Mouse (Mus musculus) urinary bladder, postnatal 10 days (tissue): ENCODE measurements around the gene Spint2.

Experiments
- DNase-seq: peaks from one replicate; pipeline ENCODE4 v3.0.0; 2022; ENCODE audit warnings: low spot score

Gene Spint2

DNA sequence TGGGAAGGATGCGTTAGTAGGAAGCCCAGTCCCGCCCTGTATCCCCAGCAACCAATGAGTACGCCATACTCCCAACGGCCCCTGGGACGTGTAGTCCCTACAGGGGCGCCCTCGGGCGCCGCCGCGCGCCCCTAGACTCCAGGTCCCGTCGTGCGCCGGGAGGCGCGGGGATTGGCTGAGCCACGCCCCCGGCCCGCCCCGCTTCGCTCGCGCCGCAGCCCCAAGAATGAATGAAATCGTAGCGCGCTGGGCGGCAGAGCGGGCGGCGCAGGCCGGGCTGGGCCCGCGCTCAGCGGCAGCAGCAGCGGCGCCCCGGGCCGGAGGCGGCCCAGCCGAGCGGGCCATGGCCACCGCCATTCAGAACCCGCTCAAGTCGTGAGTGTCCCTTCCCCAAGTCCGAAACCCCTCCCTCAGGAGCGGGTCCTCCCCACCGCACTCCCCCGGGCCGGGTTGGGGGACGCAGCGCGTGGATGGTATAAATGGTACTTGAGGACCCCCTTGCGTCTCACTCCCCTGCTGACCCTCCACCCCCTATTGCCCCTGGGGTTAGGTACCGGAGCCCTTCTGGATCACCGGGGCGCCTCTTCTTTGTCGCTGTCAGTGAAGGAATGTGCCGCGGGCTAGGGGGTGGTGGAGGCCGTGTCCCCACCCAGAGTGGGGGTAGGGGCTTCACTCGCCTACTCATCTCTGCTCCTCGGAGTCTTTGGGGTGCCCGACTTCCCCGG lies 22.2 kb upstream of the Spint2 start, which contains the start of gene Dpf1:
TSS of gene Dpf1 (plus strand) at position 214 of the 725 bp plus-strand sequence.
- no peak for DNase-seq

DNA sequence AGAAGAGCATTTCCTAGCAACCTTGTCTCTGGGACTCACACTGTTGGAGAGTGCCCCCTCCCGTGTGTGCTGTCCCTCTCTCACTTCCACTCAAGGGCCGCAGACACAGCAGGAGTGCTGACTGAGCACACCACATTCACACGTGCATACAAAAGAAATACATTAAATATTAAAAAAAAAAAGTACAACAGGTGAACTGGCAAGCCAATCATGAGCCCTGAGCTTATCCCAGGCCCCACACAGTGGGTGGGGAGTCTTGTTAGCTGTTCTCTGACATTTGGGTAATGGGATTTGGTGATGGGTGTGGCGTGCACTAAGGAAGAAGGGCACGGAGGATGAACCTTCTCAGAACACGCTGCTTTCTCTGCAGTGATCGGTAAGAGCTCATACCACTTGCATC lies 20.9 kb upstream of the Spint2 start:
- DNase-seq, result no peak

GRCm38 (mm10) chr7:29301127-29301566 lies 19.4 kb upstream of the Spint2 start:
- no peak for DNase-seq

DNA sequence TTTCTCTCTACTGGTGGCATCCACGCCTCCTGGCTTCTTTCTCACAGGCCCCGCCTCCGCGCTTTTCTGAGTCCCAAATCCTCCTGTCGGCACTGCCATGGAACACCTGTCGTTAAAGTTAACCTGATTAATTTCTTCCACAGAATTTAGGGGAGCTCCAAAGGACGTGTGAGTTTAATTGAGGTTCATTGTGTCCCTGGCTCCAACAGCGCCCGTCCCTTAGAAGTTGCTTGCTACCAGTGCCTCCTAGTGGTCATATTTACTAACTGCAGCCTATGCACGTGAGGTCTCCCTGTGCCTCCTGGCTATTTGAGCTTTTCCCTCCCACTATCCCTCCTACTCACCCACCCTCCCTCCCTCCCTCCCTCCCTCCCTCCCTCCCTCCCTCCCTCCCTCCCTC lies 15.3 kb upstream of the Spint2 start:
- DNase-seq, result no peak

DNA sequence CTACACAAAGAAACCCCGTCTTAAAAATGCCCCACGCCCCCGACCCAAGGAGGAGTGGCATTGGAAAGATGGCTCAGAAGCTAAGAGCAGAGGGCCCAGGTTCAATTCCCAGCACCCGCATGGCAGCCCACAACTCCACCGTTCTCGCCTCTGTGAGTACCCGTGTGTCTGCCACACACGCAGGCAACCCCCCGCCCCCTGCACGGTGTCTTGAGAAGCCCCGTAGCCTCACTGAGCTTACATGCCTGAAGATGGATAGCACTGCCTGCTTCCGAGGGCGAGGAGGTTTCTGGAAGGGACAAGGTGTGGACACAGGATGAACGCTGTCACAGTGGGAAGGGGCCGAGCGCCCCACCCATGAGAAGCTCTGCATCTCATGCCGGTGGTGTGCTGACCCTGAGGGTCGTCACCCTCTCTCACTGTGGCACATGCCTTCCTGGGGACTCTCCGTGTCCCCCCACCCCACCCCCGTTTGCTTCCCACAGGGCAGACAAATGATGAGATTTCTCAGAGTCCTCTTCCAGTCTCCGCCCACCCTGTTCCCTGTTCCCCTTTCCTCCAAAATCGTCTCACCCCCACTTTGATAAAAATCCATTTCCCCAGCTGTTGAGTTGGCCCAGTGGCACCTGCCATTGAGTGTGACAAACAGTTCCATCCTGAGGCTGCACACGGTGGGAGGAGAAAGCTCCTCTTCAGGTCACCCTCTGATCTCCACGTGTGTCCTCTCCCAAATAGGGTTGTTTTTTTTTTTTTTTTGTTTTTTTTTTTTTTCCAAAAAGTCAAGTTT lies 14.3 kb upstream of the Spint2 start:
- no peak for DNase-seq

DNA sequence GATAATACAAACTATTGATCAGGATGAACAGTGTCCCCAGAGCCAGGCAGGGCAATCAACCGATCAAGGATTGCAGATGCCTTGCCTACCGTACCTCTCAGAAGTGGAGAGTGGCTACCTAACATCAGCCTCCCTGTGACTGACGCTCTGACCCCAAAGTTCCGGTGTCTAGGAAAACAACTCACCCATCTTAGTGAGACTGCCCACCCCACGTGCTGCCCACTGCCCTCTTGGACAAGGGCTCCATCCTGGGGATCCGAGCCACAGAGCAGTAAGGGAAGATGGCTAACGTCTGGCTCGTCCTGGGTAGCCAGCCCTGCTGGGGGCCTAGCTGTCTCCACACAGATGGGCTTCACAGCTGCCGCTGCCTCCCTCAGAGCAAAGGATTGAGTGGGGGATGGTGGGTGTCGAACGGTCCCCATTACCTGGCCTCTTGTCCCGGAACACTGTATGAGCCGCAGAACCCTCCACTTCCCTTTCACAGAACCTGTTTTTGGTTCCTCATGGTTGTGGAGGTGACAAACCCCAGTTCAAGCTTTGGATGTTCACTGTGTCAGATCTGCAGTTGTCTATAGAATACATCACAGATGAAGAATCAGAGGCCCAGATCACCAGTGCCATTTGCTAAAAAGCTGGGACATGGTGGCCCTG lies 12.5 kb upstream of the Spint2 start:
- DNase-seq, result no peak

GRCm38 (mm10) chr7:29293131-29294065 lies 11.7 kb upstream of the Spint2 start:
- DNase-seq, result no peak

DNA sequence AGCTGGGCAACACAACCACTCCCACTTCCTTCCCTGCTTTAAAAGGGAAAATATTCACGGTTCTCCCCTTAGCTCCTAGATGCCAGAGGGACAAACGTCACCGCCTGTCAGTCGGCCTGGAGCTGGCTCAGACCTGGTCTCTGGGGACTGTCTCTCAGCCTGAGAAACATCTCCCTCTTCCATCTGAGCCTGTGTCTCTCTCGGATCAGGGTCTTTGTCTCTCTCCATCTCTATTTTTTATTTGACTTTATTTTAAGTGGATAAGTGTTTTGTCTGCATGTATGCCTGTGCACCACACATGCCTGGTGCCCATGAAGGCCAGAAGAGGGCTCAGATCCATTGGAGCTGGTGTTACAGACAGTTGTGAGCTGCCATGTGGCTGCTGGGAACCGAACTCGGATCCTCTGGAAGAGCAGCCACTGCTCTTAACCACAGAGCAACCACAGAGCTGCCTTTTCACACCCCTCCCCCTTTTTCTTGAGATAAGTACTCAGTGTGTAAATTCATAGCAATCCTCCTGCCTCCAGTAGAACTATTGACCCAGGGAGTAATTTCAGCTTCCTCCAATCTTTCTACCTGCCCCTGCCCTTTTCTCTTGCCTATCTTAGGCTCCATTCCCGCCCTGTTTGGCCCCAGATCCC lies 10.9 kb upstream of the Spint2 start:
- DNase-seq, result no peak

DNA sequence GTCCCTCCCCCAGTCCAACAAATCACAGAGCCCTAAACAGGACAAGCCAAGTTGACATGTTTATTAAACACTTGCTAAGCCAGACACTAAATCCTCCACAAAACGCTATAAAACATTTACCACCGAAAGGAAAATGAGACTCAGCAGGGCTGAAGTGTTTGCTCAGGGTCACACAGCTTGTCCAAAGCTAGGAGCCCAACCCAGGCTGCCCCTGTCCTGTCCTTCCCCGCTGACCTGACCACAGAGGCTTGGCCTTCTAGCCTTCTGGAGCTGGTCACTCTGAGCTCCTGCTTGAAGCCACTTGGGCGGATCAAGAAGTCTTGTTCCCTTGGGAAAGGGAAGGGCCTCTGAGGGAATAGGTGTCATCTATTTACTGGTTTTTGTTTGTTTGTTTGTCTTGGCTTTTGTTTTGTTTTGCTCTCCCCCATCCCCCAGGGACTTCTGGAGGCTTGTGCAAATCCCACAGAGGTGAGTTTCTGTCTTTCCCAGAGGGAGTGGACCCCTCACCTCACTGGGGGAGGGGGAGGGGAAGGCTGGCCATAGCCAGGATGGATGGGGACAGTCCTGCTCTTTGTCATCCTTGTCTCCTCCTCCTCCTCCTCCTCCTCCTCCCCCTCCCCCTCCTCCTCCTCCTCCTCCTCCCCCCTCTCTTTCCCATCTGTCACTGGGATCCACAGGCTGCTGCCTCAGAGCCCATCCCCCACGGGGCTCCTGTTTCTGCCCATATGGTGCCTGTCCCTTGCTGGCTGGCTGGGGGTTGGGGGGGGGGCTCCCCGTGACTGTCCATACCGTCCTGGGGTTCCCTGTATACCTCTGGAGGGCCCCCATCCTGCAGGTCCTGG lies 10.1 kb upstream of the Spint2 start:
- DNase-seq, result no peak

DNA sequence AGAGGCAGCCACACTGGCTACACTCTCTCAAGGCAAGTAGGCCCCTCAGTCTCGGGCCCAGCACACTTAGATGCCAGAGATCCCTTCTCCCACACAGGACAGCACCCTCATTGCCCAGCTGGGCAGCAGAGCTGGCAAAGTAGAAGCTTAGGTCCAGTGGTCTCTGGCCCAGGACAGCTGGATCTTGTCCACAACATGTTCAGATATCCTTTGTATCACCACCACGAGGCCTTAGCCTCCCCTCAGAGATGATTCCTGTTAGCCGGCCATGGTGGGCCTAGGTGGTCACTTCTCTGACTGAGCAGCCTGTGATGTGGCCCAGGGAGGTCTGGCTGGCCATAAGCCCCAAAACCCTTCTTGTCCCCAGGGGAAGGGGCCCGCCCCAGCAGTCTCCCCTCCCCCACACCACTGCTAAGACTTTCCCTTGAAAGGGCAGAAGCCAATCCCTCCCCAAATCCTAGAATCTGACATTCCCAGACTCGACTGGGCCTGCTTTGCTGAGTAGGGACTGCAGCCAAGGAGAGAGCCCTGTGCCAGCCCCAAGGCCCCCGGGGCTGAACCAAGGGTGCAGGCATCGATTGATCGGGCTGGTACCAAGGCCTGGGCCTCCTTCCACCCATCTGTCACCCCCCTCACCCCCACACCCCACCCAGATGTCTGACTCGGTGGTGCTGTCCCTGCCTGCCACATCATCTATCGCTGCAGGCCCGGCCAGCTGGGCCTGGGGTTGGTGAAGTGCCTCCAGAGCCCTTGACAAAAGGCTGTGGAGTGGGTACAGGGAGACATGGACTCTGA lies 9.2 kb upstream of the Spint2 start:
- DNase-seq, result no peak

DNA sequence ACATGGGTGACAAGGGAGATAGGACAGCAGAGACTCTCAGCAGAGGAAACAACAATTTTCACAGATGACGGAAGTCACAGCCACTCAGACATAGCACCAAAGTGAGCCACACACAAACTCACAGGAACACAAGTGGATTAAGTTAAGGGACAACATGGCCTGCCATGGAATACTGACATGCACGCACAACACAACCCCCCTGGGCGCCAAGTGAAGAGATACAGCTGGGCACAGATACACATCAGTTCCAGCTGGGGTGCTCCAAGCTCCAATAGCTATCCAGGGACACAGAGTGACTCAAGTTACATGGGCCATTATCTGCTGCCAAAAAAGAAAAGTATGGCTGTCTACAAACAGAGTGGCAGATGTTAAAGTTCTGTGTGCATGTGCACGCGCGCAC lies 8.1 kb upstream of the Spint2 start:
- no peak for DNase-seq

DNA sequence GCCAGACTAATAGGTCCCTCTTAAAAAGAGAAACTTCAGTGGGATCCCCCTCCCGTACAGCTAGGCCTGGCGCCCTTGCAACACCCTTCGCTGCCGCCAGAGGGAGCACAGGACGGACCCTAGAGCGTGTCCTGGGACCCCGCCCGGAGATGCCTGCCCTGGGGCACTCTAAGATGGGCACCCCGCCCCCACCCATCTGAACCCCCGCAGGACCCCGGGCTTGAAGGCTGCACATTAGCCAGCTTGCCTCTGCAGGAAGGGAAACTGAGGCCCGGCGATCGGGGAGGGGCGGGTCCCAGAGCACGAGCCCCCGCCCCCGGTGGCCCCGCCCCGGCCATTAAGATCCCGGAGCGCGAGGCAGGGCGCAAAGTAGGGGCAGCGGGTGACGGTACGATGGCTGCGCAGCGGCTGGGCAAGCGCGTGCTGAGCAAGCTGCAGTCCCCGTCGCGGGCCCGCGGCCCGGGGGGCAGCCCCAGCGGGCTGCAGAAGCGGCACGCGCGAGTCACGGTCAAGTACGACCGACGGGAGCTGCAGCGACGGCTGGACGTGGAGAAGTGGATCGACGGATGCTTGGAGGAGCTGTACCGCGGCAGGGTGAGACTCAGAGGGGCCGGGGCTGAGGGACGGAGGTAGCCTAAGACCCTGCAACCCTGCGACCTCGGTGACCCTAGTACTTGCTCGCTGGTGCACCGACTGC lies 7.4 kb upstream of the Spint2 start, which contains the start of gene Ppp1r14a:
TSS of gene Ppp1r14a (plus strand) at position 367 of the 697 bp plus-strand sequence.
- no peak for DNase-seq

DNA sequence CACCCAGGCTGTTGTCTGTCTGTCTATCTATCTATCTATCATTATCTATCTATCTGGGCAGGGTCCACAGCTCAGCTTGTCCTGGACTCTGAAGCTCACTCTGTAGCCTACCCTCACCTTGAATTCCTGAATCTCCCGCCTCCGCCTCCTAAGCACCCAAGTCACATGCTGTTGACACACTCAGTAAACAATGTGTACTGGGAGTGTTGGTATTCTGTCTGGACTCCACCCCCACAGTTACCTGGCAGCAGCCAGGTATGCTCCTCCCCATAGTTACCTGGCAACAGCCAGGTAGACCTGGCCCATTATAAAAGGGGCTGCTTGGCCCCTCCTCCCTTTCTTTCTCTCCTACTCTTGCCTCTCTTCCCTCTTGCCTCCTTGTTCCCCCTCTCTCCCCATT lies 6.4 kb upstream of the Spint2 start:
- DNase-seq, result no peak

DNA sequence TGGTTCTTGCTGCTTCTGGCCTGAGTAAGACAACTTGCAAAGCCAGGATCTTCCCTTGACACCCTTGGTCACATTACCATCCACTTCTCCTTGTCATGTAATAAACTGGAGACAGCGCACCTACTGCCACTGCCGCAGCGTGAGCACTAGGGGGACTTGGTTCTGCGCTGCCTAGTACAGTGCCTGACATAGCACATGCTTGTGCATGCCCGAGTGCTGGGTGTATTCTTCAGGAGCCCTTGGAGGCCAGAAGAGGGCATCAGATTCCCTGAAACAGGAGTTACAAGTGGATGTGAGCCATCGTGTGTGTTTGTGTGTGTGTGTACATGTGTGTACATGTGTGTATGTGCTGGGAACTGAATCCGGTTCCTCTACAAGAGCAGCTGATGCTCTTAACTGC lies 5.8 kb upstream of the Spint2 start:
- DNase-seq, result no peak

DNA sequence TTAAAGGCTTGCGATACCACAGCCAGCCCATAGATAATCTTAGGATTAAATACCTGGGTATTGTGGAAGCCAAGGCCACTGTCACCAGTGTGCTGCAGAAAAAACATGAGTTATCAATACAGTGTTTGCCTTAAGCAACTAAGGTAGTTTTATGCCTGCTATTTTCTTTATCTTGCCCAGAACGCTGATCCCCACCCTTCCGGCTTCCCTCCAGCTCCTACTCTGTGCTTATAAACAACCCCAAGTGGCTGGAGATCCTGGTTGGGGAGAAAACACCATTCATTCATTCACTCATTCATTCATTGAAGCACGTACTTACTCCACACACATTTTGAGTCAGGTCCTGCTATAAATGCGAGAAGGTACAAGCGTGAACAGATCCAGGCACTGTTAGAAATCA lies 2.8 kb upstream of the Spint2 start:
- no peak for DNase-seq

GRCm38 (mm10) chr7:29283876-29284275 lies 2.2 kb upstream of the Spint2 start:
- no peak for DNase-seq

DNA sequence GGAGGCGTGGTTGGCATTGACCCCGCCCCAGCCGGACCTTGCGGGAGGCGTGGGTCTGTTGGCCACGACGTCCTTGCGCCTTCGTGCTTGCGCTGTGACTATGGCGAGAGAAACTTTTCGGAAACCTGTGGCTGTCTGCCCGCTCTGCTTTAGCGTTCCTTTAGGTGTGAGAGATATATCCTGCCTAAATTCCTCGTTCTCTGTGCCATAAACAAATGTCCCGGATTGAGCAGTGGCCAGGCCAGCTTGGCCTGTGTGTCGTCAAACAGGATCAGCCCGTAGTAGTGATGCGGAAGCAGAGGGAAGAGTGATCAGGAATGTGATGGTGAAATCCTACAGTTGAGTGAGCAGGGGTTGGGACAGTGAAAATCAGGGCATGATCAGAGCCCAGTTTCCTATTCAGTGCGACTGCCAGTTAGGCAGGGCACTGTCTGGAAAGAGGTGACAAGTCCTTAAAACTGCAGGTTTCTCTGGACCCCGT lies 402 bp upstream of the Spint2 start:
- no peak for DNase-seq

- DNase-seq, result no peak
Measured at GRCm38 (mm10) chr7:29280801-29281200, 911 bp downstream of the Spint2 start.

DNA sequence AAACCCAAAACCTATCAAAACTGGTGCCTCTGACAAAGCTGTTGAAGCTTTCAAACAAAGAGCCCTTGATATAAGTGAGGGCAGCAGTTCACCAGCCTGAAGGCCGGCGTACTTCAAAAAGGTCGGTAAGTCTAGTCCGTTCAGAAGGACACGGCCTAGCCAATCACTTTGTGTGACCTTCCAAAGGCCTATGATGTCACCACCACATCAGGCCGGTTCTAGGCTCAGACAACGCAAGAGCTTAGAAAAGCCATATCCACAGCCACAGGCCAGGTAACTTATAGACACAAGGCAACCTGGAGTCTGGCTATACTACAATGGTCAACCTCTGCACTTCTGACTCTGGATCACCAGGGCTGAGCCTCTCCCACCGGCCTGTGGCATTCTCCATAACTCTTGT lies 1.8 kb downstream of the Spint2 start:
- DNase-seq, result no peak
